Mouse (Mus musculus): ENCODE data around the gene Golga2. TPM values are rescaled to one million over a fixed set of nuclear protein-coding genes. Genes with fewer than 3 reads are reported as not detected.

The Golga2 gene
- polyA plus RNA-seq, 1 experiment from 2014 or later: 24.7 TPM

DNA sequence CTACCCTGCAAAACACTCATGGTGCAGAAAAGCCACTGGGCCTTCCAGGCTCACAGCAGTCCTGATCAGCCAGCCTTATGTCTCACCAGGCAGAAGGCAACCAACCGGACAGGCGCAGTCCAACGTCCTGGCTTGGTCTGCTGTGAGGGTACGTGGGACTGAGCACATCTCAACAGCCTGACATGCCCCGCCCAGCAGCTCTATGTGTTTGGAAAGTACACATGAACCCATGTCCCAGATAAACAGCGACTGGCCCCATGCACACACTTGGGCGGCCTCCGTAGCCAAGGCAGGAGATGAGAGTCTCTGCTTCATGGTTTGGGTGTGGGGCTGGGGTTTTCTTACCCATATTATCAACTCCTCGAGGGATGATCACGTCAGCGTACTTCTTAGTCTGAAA, 30.9 kb upstream of the Golga2 start:
- WGBS: 93% methylated on average over 11 of the region's 11 CpGs
- Histone ChIP-seq H3K4me1 (peaks cover 14% of the 10 kb centered on the region), H3K4me2 (replicated peaks) (no peak overlapping the region), H3K27ac (replicated peaks) (no peak overlapping the region), H3K4me3 (no peak overlapping the region), H3K9me3 (no peaks in the 10 kb centered on the region), H3K36me3 (peaks cover 52% of the 10 kb centered on the region), H3K27me3 (no peaks in the 10 kb centered on the region), H3K9ac (replicated peaks) (no peak overlapping the region)
- ATAC-seq (replicated peaks): no peak

DNA sequence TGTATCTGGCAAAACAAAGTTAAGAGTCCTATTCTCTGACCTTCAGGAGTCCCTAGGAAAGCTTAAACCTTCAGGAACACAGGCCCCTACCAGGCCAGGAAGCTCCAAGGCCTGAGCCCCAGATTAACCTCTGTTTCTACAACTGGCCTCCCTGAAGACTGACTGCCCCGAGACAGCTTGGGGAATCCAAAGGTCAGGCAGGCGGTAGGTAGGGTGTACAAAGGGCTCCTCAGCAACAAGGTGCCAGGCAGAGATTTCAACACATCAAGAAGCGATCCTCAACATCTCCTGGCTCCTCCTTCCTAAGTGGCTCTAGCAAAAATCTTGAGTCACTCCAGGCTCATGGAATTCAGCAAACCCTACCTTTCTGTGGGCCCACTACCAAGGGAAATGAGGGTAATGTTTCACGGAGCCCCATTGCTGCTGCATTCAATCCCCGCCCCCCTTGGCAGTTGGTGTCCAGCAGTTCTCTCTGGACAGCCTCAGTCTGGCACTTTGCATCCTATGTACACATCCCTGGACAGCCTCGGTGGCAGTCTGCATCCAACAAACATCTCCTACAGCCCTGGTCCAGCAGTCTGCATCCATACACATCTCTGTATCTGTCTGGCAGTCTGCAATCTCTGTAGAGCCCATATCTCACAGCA, 28.2 kb upstream of the Golga2 start:
- Histone ChIP-seq H3K9me3 (no peaks in the 10 kb centered on the region), H3K4me1 (peaks cover 14% of the 10 kb centered on the region), H3K27me3 (no peaks in the 10 kb centered on the region), H3K27ac (replicated peaks) (no peak overlapping the region), H3K4me2 (replicated peaks) (peak overlapping the region; percentile 79), H3K36me3 (peaks cover 31% of the 10 kb centered on the region), H3K9ac (replicated peaks) (peak overlapping the region; percentile 81), H3K4me3 (peak overlapping the region; percentile 83)
- no peak for ATAC-seq (replicated peaks)
- 56% methylated on average over 6 of the region's 6 CpGs for WGBS

DNA sequence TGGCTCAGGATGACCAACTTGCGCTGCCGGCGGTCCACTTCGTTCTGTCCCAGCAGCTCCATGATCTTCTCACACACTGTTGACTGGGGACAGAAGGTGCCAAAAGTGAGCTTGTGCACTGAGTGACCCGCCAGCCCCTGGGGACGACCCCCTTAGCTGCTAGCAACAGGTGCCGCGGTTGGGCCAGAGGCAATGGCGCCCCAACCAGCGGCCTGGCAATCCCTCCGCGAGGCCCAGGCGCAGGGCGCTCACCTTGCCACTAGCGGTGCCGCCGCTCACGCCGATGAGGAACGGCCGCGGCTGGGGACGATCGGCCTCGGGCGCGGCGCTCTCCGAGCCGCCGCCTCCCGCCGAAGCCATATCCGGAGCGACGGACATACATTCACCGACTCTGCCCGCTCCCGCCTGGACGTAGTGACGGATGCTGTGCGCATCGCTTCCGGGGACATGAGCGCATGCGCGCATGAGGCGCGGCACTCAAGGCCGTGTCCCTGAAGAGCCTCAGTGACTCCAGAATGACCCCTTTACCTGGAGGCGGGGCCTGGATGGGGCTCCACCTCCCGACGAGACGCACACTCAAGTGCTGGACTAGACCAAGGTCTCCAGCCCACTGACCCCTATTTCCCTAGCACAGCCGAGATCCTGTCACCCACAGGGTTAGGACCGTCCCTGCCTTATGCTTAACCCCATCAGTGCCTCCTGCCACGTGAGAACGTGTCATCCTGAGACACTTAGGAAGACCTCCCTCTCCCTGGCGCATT, 27.3 kb upstream of the Golga2 start, which contains the start of gene Uck1:
Gene Uck1, minus strand, starts transcription at position 503 of the 761 bp plus-strand sequence.
- peak; percentile 96 for ATAC-seq (replicated peaks)
- Histone ChIP-seq H3K9me3 (no peaks in the 10 kb centered on the region), H3K4me2 (replicated peaks) (peak within 1 kb of the TSS; percentile 79), H3K27me3 (no peaks in the 10 kb centered on the region), H3K4me1 (peaks cover 14% of the 10 kb centered on the region), H3K9ac (replicated peaks) (peak within 1 kb of the TSS; percentile 81), H3K36me3 (peaks cover 23% of the 10 kb centered on the region), H3K27ac (replicated peaks) (peak within 1 kb of the TSS; percentile 60), H3K4me3 (peak within 1 kb of the TSS; percentile 83)
- WGBS: 1% methylated on average over 59 of the region's 59 CpGs

DNA sequence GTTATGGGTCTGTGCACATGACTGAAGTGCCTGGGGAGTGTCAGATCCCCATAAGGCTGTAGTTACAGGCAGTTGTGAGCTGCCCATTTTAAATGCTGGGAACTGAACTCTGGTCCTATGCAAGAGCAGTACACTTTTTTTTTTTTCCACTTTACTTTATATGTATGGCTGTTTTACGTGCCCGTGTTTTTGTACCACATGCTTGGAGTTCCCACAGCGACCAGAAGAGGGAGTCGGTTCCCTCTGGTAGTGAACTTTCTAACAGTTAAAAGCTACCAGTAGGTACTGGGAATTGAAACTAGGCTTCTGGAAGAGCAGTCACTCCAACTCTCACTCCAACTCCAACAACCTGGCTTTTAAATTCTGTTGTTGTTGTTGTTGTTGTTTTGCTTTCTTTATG, 26.5 kb upstream of the Golga2 start:
- peak overlapping the region; percentile 79; the same call in 1 of the 2 replicates for H3K4me2 ChIP-seq (replicated peaks)
- peaks cover 14% of the 10 kb centered on the region for H3K4me1 ChIP-seq
- no peaks in the 10 kb centered on the region for H3K27me3 ChIP-seq
- 0 out of 2 replicates have a peak, but pooled peaks have one; percentile 5 for ATAC-seq (replicated peaks)
- peak overlapping the region; percentile 83; the same call in 1 of the 2 replicates for H3K4me3 ChIP-seq
- H3K9ac ChIP-seq (replicated peaks): no peak overlapping the region
- H3K27ac ChIP-seq (replicated peaks): no peak overlapping the region
- H3K9me3 ChIP-seq: no peaks in the 10 kb centered on the region
- peaks cover 23% of the 10 kb centered on the region for H3K36me3 ChIP-seq
- 32% methylated on average over 4 of the region's 4 CpGs for WGBS

DNA sequence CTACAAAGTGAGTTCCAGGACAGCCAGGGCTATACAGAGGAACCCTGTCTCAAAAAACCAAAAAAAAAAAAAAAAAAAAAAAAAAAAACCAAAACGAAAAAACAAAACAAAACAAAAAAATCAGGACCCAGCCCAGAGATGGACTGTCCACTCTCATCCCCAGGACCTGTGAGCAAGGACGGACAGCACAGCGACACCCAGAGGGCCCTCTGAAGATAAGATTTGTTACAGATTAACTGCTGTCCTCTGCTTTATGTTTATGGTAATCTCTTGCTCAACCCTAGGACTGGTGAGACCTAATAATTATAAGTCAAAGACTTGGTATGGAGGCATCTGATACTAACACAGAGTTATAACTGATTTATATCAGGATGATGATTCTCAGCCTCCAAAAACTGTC, 11.4 kb upstream of the Golga2 start:
- H3K4me2 ChIP-seq (replicated peaks): no peak overlapping the region
- no peak overlapping the region for H3K4me3 ChIP-seq
- no peaks in the 10 kb centered on the region for H3K9me3 ChIP-seq
- H3K4me1 ChIP-seq: no peaks in the 10 kb centered on the region
- no peak overlapping the region for H3K9ac ChIP-seq (replicated peaks)
- H3K27me3 ChIP-seq: no peaks in the 10 kb centered on the region
- WGBS: 88% methylated on average over 3 of the region's 3 CpGs
- no peak for ATAC-seq (replicated peaks)
- peaks cover 35% of the 10 kb centered on the region for H3K36me3 ChIP-seq
- no peak overlapping the region for H3K27ac ChIP-seq (replicated peaks)

DNA sequence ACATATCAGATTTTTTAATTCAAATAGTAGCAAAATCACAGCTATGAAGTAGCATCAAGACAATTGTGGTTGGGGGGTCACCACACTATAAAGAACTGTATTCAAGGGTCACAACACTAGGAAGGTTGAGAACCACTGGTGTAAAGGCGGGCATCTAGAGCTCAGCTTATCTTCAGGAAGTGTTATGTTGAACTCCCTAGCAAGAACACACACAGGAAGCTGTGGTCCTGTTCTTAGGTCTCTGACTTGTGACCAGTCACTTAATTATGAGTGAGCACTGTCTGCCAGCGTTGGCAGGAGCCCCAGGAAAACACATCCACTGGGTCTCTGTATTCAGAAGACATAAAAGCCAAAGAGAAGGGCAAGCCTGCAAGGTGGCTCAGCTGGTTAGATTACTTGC, 4.9 kb upstream of the Golga2 start:
- Histone ChIP-seq H3K27me3 (no peaks in the 10 kb centered on the region), H3K36me3 (peaks cover 73% of the 10 kb centered on the region), H3K9me3 (no peaks in the 10 kb centered on the region), H3K4me2 (replicated peaks) (no peak overlapping the region), H3K4me1 (peaks cover 17% of the 10 kb centered on the region), H3K27ac (replicated peaks) (no peak overlapping the region), H3K9ac (replicated peaks) (no peak overlapping the region), H3K4me3 (no peak overlapping the region)
- WGBS: 93% methylated on average over 2 of the region's 2 CpGs
- no peak for ATAC-seq (replicated peaks)

DNA sequence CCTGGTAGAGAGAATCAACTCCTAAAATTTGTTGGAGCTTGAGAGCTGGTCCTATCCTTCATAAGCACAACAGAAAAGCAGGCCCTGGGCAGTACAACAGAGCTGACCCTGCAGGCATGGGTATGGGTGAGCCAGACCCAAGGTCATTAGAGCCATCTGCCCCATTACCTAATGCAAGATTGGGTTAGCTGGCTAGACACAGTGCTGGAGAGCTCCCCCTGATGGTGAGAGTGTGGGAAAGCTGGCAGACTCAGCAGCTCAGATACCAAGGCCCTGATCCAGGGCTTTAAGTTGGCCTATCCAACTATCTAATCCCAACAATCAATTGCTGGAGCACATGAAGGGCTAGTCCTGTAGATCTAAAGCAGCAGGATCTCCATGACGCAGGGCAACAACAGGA, 4.5 kb upstream of the Golga2 start:
- no peak for ATAC-seq (replicated peaks)
- Histone ChIP-seq H3K27ac (replicated peaks) (no peak overlapping the region), H3K9me3 (no peaks in the 10 kb centered on the region), H3K4me2 (replicated peaks) (no peak overlapping the region), H3K4me3 (no peak overlapping the region), H3K27me3 (no peaks in the 10 kb centered on the region), H3K4me1 (peaks cover 18% of the 10 kb centered on the region), H3K36me3 (peaks cover 69% of the 10 kb centered on the region), H3K9ac (replicated peaks) (no peak overlapping the region)
- 91% methylated on average over 1 of the region's 1 CpGs for WGBS

DNA sequence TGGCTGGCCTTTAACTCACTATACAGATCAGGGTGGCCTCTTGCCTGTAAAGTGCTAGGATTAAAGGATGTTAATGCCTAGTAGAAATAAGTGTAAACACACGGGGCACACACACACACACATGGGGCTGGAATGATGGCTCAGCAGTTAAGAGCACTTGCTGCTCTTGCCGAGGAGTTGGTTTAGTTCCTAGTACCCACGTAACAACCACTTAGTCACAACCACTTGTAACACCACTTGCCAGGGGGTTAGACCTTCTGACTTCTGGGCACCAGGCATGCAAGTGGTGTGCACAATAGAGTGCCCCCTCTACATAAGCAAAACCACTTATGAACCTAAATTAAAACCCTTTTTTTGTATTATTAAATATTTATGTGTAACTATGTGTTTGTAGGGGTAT, 3.2 kb upstream of the Golga2 start:
- no peaks in the 10 kb centered on the region for H3K9me3 ChIP-seq
- peaks cover 57% of the 10 kb centered on the region for H3K36me3 ChIP-seq
- H3K27ac ChIP-seq (replicated peaks): no peak overlapping the region
- no peak for ATAC-seq (replicated peaks)
- no peaks in the 10 kb centered on the region for H3K27me3 ChIP-seq
- peaks cover 22% of the 10 kb centered on the region for H3K4me1 ChIP-seq
- 94% methylated on average over 3 of the region's 3 CpGs for WGBS
- H3K4me3 ChIP-seq: no peak overlapping the region
- H3K9ac ChIP-seq (replicated peaks): no peak overlapping the region
- H3K4me2 ChIP-seq (replicated peaks): no peak overlapping the region

DNA sequence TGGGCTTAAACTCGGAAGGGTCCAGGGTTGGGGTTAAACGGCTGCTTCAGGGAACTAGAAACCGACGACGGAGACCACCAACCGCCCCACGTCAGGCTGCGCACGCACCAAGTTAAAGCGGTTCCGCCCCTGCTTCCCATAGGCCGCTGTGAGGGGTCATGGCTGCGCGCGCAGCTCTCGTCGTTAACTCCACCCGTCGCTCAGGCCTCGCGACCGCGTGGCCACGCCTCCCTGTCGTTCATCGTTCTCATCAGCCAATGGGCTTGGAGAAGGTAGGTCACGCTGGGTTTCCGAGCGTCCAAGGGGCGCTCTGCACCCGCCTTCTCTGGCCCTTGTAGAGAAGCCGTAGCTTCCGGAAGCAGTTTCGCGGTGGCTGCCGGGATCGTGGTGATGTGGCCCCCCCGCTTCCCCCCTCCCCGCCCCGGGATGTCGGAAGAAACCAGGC, 761 bp downstream of the Golga2 start, which contains the start of gene Swi5:
Gene Swi5, minus strand, starts transcription at position 153 of the 445 bp plus-strand sequence.
- H3K9ac ChIP-seq (replicated peaks): peak within 1 kb of the TSS; percentile 94
- no peaks in the 10 kb centered on the region for H3K9me3 ChIP-seq
- peak within 1 kb of the TSS; percentile 89 for H3K4me3 ChIP-seq
- peaks cover 28% of the 10 kb centered on the region for H3K4me1 ChIP-seq
- WGBS: under 1% methylated on average over 41 of the region's 41 CpGs
- peak within 1 kb of the TSS; percentile 91 for H3K4me2 ChIP-seq (replicated peaks)
- ATAC-seq (replicated peaks): peak; percentile 99
- H3K27me3 ChIP-seq: no peaks in the 10 kb centered on the region
- peaks cover 23% of the 10 kb centered on the region for H3K36me3 ChIP-seq
- H3K27ac ChIP-seq (replicated peaks): peak within 1 kb of the TSS; percentile 68

DNA sequence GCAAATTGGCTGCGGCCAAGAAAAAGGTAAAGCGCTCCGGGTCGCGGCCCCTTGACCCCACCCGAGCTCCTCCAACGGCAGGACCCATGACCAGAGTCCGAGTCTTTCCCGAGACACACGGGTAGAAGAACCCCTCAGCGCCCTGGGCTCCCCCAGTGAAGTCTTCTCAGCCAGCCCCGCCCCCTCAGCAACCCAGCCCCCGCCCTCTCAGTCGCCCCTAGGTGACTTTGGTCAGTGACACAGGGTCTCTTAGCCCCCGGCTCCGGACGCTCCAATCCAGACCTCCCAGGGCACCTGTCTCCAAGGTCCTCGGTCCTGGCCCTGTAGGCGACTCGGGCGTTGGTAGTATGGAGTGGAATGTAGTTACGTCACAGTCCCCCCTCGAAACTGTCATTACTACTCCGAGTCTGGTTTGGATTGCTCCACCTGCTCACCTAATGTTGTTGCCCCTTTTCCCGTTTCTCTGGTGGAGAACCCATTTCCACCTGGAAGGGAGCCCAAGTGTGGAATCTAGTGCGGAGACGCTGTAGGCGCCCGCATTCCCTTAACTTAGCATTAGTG, 1.3 kb downstream of the Golga2 start:
- H3K27me3 ChIP-seq: no peaks in the 10 kb centered on the region
- no peaks in the 10 kb centered on the region for H3K9me3 ChIP-seq
- peak; percentile 50 for ATAC-seq (replicated peaks)
- 3% methylated on average over 28 of the region's 29 CpGs for WGBS
- H3K27ac ChIP-seq (replicated peaks): peak overlapping the region; percentile 63
- peak overlapping the region; percentile 87 for H3K4me2 ChIP-seq (replicated peaks)
- H3K4me1 ChIP-seq: peaks cover 28% of the 10 kb centered on the region
- H3K36me3 ChIP-seq: peaks cover 24% of the 10 kb centered on the region
- H3K4me3 ChIP-seq: peak overlapping the region; percentile 89
- peak overlapping the region; percentile 94 for H3K9ac ChIP-seq (replicated peaks)

DNA sequence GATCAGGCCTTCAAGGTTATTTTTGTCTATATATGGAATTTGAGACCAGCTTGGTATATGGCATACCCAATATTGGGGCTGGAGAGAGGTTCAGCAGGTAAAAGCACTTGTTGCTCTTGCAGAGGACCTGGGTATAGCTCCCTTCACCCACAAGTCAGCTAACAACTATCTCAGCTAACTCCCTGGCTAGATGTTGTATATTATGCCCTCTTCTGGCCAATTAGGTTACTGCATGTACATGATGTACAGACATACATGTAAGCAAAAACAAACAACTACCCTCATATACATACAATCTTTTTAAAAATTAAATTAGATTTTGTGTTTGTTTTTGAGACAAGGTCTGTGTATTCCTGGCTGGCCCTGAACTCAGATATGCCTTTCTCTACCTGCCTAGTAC, 2.4 kb downstream of the Golga2 start:
- H3K36me3 ChIP-seq: peaks cover 21% of the 10 kb centered on the region
- H3K27ac ChIP-seq (replicated peaks): no peak overlapping the region
- H3K4me2 ChIP-seq (replicated peaks): no peak overlapping the region; the same call in 1 of the 2 replicates
- no peak for ATAC-seq (replicated peaks)
- H3K4me3 ChIP-seq: no peak overlapping the region
- H3K4me1 ChIP-seq: peaks cover 28% of the 10 kb centered on the region
- H3K27me3 ChIP-seq: no peaks in the 10 kb centered on the region
- H3K9ac ChIP-seq (replicated peaks): 0 out of 2 replicates have a peak overlapping the region, but pooled peaks have one; percentile 94
- no peaks in the 10 kb centered on the region for H3K9me3 ChIP-seq

DNA sequence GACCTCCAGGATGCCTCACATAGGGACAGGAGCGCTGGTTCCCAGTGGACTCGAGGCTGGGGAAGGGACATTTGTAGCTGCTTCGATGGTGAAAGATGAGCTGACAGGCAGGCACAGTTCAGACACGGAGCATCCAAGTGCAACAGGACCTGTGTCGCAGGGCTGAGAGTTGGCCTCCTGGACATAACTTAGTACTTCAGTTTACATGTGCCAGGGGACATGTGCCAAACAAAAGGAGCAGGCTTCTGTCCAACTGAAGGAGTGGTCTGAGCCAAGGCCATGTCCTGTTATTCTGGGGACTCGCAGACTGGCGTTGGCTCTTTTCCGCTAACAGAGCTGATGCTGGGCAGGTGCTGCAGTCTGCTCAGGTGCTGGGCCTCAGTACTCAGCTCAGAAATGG, 7.2 kb downstream of the Golga2 start:
- Histone ChIP-seq H3K36me3 (peaks cover 41% of the 10 kb centered on the region), H3K9ac (replicated peaks) (no peak overlapping the region)
- 80% methylated on average over 8 of the region's 8 CpGs for WGBS

More for the DNA sequence above, 7.2 kb downstream of the Golga2 start:
- Histone ChIP-seq H3K4me1 (peaks cover 2% of the 10 kb centered on the region), H3K27ac (replicated peaks) (no peak overlapping the region), H3K4me2 (replicated peaks) (no peak overlapping the region), H3K9me3 (no peaks in the 10 kb centered on the region), H3K27me3 (no peaks in the 10 kb centered on the region), H3K4me3 (no peak overlapping the region)
- ATAC-seq (replicated peaks): no peak

All from forebrain, embryonic 15.5 days (tissue).